Mouse (Mus musculus) left cerebral cortex, postnatal 25 days (tissue): ENCODE measurements around the gene Serpinb9f. TPM values are rescaled to one million over a fixed set of nuclear protein-coding genes. Genes with fewer than 3 reads are reported as not detected.
"Not testable (repeated sequence)": the region's sequence is repeated elsewhere in the genome, so short reads cannot be mapped to it uniquely, and the experiment has no call there.

Source experiments
- DNase-seq, 2 experiments: peaks; one replicate each; pipeline ENCODE4 v3.0.0; 2022; ENCODE audit warnings: low spot score in 2 of 2, mixed read lengths in 1 of 2
- intact Hi-C: fragments of 180-260 bp; cut with DNase I; formaldehyde crosslinking; loops from one replicate; pipeline ENCODE4 v1.15.1; 2025
- total RNA-seq, 2 experiments: library from RNA; stranded (reverse); gene quantifications; 2 replicates each; pipeline ENCODE4 v1.2.3; 2021

Gene Serpinb9f
- total RNA-seq: not detected

DNA sequence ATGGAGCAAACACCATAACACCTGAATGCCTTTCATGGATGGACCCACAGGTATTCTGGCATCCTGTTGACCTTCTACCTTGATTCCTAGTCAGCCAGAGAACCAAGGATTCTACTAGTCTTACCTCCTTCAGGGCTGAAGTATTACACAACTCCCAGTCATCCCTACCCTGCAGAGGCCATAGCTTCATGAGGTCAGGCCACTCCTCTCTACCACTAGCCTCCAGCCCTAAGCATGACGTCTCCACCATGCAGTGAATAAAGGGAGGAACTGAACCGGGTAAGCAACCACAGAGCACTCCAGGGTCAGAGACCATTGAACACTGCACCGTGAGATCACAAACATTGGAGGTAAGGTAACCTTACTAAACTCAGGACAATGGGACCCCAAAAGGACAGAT, at the start of gene Serpinb9f:
Gene Serpinb9f, plus strand, starts transcription at position 301 of the 400 bp plus-strand sequence.
- DNase-seq, intact Hi-C loops: not testable (repeated sequence)

DNA sequence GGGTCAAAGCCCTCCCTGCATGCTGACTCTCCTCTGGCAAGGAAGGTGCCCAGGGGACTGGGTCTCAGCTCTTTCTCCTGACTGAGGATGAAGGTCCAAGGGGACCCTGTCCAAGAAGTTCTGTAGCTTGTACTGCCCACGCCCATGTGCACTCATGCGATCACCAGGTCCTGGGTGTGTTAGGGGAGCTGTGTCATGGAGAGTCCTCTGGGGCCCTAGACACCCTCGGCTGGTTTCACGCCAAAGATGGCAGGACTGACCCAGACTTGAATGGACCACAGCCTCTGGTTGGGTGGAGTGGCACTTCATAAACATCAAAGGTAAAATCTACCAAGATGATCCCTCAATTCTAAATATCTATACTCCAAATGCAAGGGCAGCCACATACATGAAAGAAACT, 15.2 kb upstream of the Serpinb9f start:
- intact Hi-C loops, DNase-seq: not testable (repeated sequence)

DNA sequence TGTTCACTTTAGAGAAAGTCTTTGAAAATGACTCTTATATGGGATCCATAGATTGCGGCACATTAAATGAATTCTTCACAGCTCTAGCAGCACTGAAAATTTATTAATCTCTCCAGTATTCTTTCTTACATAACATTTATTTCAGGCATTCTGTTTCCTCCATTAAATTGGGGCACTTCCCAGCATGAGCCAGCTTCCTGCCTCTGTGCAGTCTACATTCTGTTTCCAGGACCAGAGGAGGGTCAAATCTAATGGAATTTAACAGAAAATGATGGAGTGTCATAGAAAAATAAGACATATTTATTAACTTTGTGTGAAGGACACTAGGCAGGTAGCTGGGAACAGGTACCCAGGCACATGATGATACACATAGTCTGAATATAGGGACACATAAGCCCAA, 32.8 kb downstream of the Serpinb9f start:
- intact Hi-C loops, DNase-seq: not testable (repeated sequence)

Other genes with a start within 250 kb of the Serpinb9f start
- gene Serpinb1b, start 245.5 kb upstream of the Serpinb9f start, total RNA-seq: 1 to 10 TPM; 1.5 to 2.3 TPM
- not detected for gene Serpinb9c, start 164.3 kb upstream of the Serpinb9f start, total RNA-seq
- not detected for gene Serpinb9d, start 131.1 kb upstream of the Serpinb9f start, total RNA-seq
- gene Serpinb9e, start 74.5 kb upstream of the Serpinb9f start, total RNA-seq: not detected
- not detected for gene Gm11397, start 71.7 kb downstream of the Serpinb9f start, total RNA-seq
- gene Serpinb9g, start 160.7 kb downstream of the Serpinb9f start, total RNA-seq: not detected